Mouse (Mus musculus) MEL (cell line): ENCODE measurements at regions not wholly inside any gene's neighbourhood (a gene's known extent, or its start where the extent isn't known, plus 50 kb on each side); places are given as distances from the start of the nearest gene placed in this dataset.

Source experiments
- DNase-seq: peaks from one replicate; pipeline ENCODE4 v3.0.0; 2011; ENCODE audit warnings: low read depth, low spot score
- H3K27ac ChIP-seq: 2 replicates; pipeline ENCODE4 v1.5.1; 2012; ENCODE audit warnings: low read depth, mild to moderate bottlenecking, control low read depth, low read length, moderate library complexity; ENCODE audit not compliant: control insufficient read depth
- H3K27me3 ChIP-seq, 2 experiments: fragments of 150-350 bp in 1 of 2; sonication (generic) in 1 of 2; 2 replicates each; pipeline ENCODE4 v1.6.1; 2012; ENCODE audit warnings: low read length in 2 of 2, mild to moderate bottlenecking in 2 of 2, improper control_type of control experiment in 1 of 2, moderate library complexity in 1 of 2; ENCODE audit not compliant: insufficient read depth in 2 of 2, control insufficient read depth in 1 of 2
- H3K36me3 ChIP-seq, 2 experiments: 2 replicates each; pipeline ENCODE4 v1.6.1; 2012 to 2014; ENCODE audit warnings: low read length in 2 of 2, improper control_type of control experiment in 1 of 2, inconsistent platforms in 1 of 2, mild to moderate bottlenecking in 1 of 2; ENCODE audit not compliant: insufficient read depth in 2 of 2, control insufficient read depth in 1 of 2
- H3K4me1 ChIP-seq, 2 experiments: fragments of 150-350 bp in 1 of 2; sonication (generic) in 1 of 2; 2 replicates each; pipeline ENCODE4 v1.6.1; 2012; ENCODE audit warnings: low read length in 2 of 2, improper control_type of control experiment in 1 of 2, mild to moderate bottlenecking in 1 of 2; ENCODE audit not compliant: insufficient read depth in 2 of 2, control insufficient read depth in 1 of 2
- H3K4me3 ChIP-seq, 2 experiments: fragments of 150-350 bp in 1 of 2; sonication (generic) in 1 of 2; 2 replicates each; pipeline ENCODE4 v1.5.1; 2012; ENCODE audit warnings: low read depth in 2 of 2, low read length in 2 of 2, mild to moderate bottlenecking in 2 of 2, moderate library complexity in 2 of 2, control low read depth in 1 of 2, improper control_type of control experiment in 1 of 2; ENCODE audit not compliant: control insufficient read depth in 1 of 2, insufficient read depth in 1 of 2
- H3K79me2 ChIP-seq: 2 replicates; pipeline ENCODE4 v1.6.1; 2012; ENCODE audit warnings: mild to moderate bottlenecking, low read length, moderate library complexity; ENCODE audit not compliant: control insufficient read depth, poor library complexity, insufficient read depth
- H3K9ac ChIP-seq: 2 replicates; pipeline ENCODE4 v1.6.1; 2012; ENCODE audit warnings: low read depth, mild to moderate bottlenecking, control low read depth, low read length, moderate library complexity; ENCODE audit not compliant: control insufficient read depth, poor library complexity, severe bottlenecking
- H3K9me3 ChIP-seq: fragments of 150-350 bp; sonication (generic); replicated peaks from 2 replicates; pipeline ENCODE4 v1.6.1; 2012; ENCODE audit warnings: mild to moderate bottlenecking, low read length, improper control_type of control experiment, moderate library complexity; ENCODE audit not compliant: insufficient read depth
- BHLHE40 ChIP-seq: IDR thresholded peaks from 2 replicates; pipeline ENCODE4 v1.6.1; 2012; ENCODE audit warnings: low read depth, mild to moderate bottlenecking, inconsistent platforms, low read length, improper control_type of control experiment, borderline replicate concordance
- CHD1 ChIP-seq: IDR thresholded peaks from 2 replicates; pipeline ENCODE4 v1.6.1; 2012; ENCODE audit warnings: low read depth, mild to moderate bottlenecking, inconsistent platforms, low read length, improper control_type of control experiment
- CHD2 ChIP-seq: IDR thresholded peaks from 2 replicates; pipeline ENCODE4 v1.6.1; 2011; ENCODE audit warnings: low read length, improper control_type of control experiment
- ELF1 ChIP-seq: IDR thresholded peaks from 2 replicates; pipeline ENCODE4 v1.6.1; 2014; ENCODE audit warnings: low read depth, mild to moderate bottlenecking, inconsistent platforms, low read length, improper control_type of control experiment, moderate library complexity
- ETS1 ChIP-seq: IDR thresholded peaks from 2 replicates; pipeline ENCODE4 v1.6.1; 2012; ENCODE audit warnings: low read depth, mild to moderate bottlenecking, inconsistent platforms, low read length, improper control_type of control experiment, moderate library complexity
- GABPA ChIP-seq: IDR thresholded peaks from 2 replicates; pipeline ENCODE4 v1.6.1; 2012; ENCODE audit warnings: low read depth, mild to moderate bottlenecking, inconsistent platforms, low read length, improper control_type of control experiment, moderate library complexity
- HCFC1 ChIP-seq: IDR thresholded peaks from 2 replicates; pipeline ENCODE4 v1.6.1; 2012; ENCODE audit warnings: low read depth, mild to moderate bottlenecking, inconsistent platforms, low read length, improper control_type of control experiment, moderate library complexity
- KAT2A ChIP-seq: conservative IDR thresholded peaks from 2 replicates; pipeline ENCODE4 v1.6.1; 2012; ENCODE audit warnings: low read depth, low read length, improper control_type of control experiment, inconsistent platforms
- MAX ChIP-seq: IDR thresholded peaks from 2 replicates; pipeline ENCODE4 v1.6.1; 2011; ENCODE audit warnings: low read length, improper control_type of control experiment
- MAZ ChIP-seq: IDR thresholded peaks from 2 replicates; pipeline ENCODE4 v1.6.1; 2012; ENCODE audit warnings: low read depth, mild to moderate bottlenecking, inconsistent platforms, low read length, improper control_type of control experiment
- MXI1 ChIP-seq: IDR thresholded peaks from 2 replicates; pipeline ENCODE4 v1.6.1; 2011; ENCODE audit warnings: mild to moderate bottlenecking, low read depth, low read length, improper control_type of control experiment
- MYC ChIP-seq: IDR thresholded peaks from 2 replicates; pipeline ENCODE4 v1.6.1; 2011; ENCODE audit warnings: low read depth, mild to moderate bottlenecking, low read length, improper control_type of control experiment, moderate library complexity
- NRF1 ChIP-seq: IDR thresholded peaks from 2 replicates; pipeline ENCODE4 v1.6.1; 2014; ENCODE audit warnings: low read depth, mild to moderate bottlenecking, inconsistent platforms, low read length, improper control_type of control experiment, moderate library complexity; ENCODE audit not compliant: poor library complexity, insufficient read depth, severe bottlenecking
- POLR2AphosphoS2 ChIP-seq: IDR thresholded peaks from 2 replicates; pipeline ENCODE4 v1.6.1; 2011; ENCODE audit warnings: low read length, improper control_type of control experiment
- RAD21 ChIP-seq: IDR thresholded peaks from 2 replicates; pipeline ENCODE4 v1.6.1; 2011; ENCODE audit warnings: mild to moderate bottlenecking, low read depth, low read length, improper control_type of control experiment
- RCOR1 ChIP-seq: IDR thresholded peaks from 2 replicates; pipeline ENCODE4 v1.6.1; 2012; ENCODE audit warnings: low read depth, mild to moderate bottlenecking, inconsistent platforms, low read length, improper control_type of control experiment
- SMC3 ChIP-seq: IDR thresholded peaks from 2 replicates; pipeline ENCODE4 v1.6.1; 2011; ENCODE audit warnings: low read depth, low read length, improper control_type of control experiment
- USF1 ChIP-seq: IDR thresholded peaks from 2 replicates; pipeline ENCODE4 v1.6.1; 2014; ENCODE audit warnings: low read depth, mild to moderate bottlenecking, inconsistent platforms, low read length, improper control_type of control experiment, moderate library complexity
- USF2 ChIP-seq, 2 experiments: IDR thresholded peaks; 2 replicates each; pipeline ENCODE4 v1.6.1; 2011 to 2012; ENCODE audit warnings: improper control_type of control experiment in 2 of 2, low read length in 2 of 2, borderline replicate concordance in 1 of 2, inconsistent platforms in 1 of 2, low read depth in 1 of 2, mild to moderate bottlenecking in 1 of 2; ENCODE audit not compliant: insufficient read depth in 1 of 2
- ZNF384 ChIP-seq: IDR thresholded peaks from 2 replicates; pipeline ENCODE4 v1.6.1; 2012; ENCODE audit warnings: low read depth, mild to moderate bottlenecking, inconsistent platforms, low read length, improper control_type of control experiment

DNA sequence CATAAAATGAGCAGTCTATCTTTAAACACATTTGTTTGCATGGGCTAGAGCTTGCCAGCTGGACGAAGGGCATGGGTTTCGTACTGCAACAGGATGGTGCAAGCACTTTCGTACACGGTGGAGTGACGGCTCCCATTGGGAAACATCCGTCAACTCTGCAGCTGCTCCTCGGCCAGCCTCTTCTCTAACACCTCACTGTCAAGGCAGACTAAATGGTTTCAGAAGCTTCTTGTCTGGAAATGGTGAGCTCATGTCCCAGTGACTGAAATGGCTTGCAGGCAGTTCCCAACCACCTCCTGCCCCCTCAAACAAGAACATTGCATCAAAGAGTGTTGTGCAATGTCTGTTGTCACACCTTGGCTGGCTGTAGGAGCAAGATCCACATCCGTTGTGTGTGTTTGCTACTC, 163.4 kb downstream of the Trib2 start:
- Histone ChIP-seq H3K36me3 (no peaks in the 10 kb centered on the region), H3K27ac (no peak overlapping the region), H3K4me1 (no peaks in the 10 kb centered on the region), H3K4me3 (no peak overlapping the region), H3K9ac (no peak overlapping the region), H3K27me3 (peaks cover 1 to 2% of the 10 kb centered on the region in 2 experiments; a peak in 2 of 4 replicates), H3K79me2 (no peaks in the 10 kb centered on the region), H3K9me3 (no peaks in the 10 kb centered on the region)
- TF ChIP-seq MAX (no peak), NRF1 (no peak), ZNF384 (no peak), CHD2 (no peak), MAZ (no peak), MYC (no peak), USF2 (IDR thresholded peaks at IDR 0.05; ENCODE audit: borderline replicate concordance in 1 of 2, insufficient read depth in 1 of 2, low read depth in 1 of 2, low read length in 2 of 2) (no peak), GABPA (no peak), POLR2AphosphoS2 (no peak), MXI1 (no peak)
- no peak for DNase-seq

DNA sequence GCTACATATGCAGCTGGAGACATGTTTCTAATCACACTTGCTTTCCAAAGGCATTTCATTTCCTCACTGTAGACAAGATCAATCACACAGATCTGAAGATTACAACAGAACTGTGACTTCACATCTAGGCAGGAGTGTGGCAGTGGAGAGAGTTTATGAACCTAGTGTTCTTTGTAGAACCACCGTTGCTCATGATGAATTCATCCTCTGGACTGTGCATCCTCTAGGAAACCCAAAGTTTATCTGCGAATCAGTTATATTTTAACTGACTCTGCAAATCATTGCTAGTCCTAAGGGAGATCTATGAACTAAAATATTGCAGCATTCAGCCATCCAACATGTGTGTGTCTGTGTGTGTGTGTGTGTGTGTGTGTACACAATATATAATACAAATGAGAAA, 165.4 kb downstream of the Trib2 start:
- no peaks in the 10 kb centered on the region for H3K36me3 ChIP-seq
- no peaks in the 10 kb centered on the region for H3K79me2 ChIP-seq
- peaks cover 1 to 2% of the 10 kb centered on the region in 2 experiments; a peak in 2 of 4 replicates for H3K27me3 ChIP-seq
- H3K4me3 ChIP-seq, result no peak overlapping the region
- TF ChIP-seq SMC3 (no peak), MXI1 (no peak), NRF1 (no peak), USF2 (IDR thresholded peaks at IDR 0.05; ENCODE audit: borderline replicate concordance in 1 of 2, insufficient read depth in 1 of 2, low read depth in 1 of 2, low read length in 2 of 2) (no peak), RCOR1 (no peak), ELF1 (no peak), MAZ (no peak), ETS1 (no peak), USF1 (no peak), RAD21 (no peak), KAT2A (no peak), CHD1 (no peak), GABPA (no peak), HCFC1 (no peak), BHLHE40 (no peak)
- TF ChIP-seq, all 39 proteins: peak for 0
- Histone ChIP-seq H3K4me1 (no peaks in the 10 kb centered on the region), H3K27ac (no peak overlapping the region), H3K9me3 (no peaks in the 10 kb centered on the region), H3K9ac (no peak overlapping the region)
- DNase-seq, result no peak
